Mouse (Mus musculus) hindbrain, postnatal 0 days (tissue): ENCODE data around the gene Glyr1. TPM values are rescaled to one million over a fixed set of nuclear protein-coding genes. Genes with fewer than 3 reads are reported as not detected.

Experiments used
- ATAC-seq: fragments of 200-750 bp; cut with Nextera tagmentation; 2 replicates; pipeline ENCODE4 v1.8.0; 2017; ENCODE audit warnings: mild to moderate bottlenecking, moderate TSS enrichment, moderate library complexity
- DNase-seq: peaks from one replicate; pipeline ENCODE4 v3.0.0-alpha.2; 2015; ENCODE audit warnings: low spot score
- H3K27ac ChIP-seq: fragments of 300-500 bp; sonication (generic); 2 replicates; pipeline ENCODE4 v1.5.1; 2014; ENCODE audit warnings: mild to moderate bottlenecking
- H3K27me3 ChIP-seq: fragments of 300-500 bp; sonication (generic); 2 replicates; pipeline ENCODE4 v1.6.1; 2014; ENCODE audit warnings: low read length, mixed read lengths; ENCODE audit not compliant: insufficient read depth
- H3K36me3 ChIP-seq: fragments of 300-500 bp; sonication (generic); 2 replicates; pipeline ENCODE4 v1.6.1; 2014; ENCODE audit warnings: low read length, mixed read lengths; ENCODE audit not compliant: insufficient read depth
- H3K4me1 ChIP-seq: fragments of 300-500 bp; sonication (generic); 2 replicates; pipeline ENCODE4 v1.6.1; 2014; ENCODE audit warnings: antibody characterized with exemption, low read length, mixed read lengths; ENCODE audit not compliant: insufficient read depth
- H3K4me2 ChIP-seq: fragments of 300-500 bp; sonication (generic); 2 replicates; pipeline ENCODE4 v1.6.1; 2014; ENCODE audit warnings: low read depth, mild to moderate bottlenecking, low read length, moderate library complexity, mixed read lengths
- H3K4me3 ChIP-seq: fragments of 300-500 bp; sonication (generic); 2 replicates; pipeline ENCODE4 v1.5.1; 2014; ENCODE audit warnings: low read length
- H3K9ac ChIP-seq: fragments of 300-500 bp; sonication (generic); replicated peaks from 2 replicates; pipeline ENCODE4 v1.6.1; 2014; ENCODE audit warnings: mild to moderate bottlenecking, low read length, moderate library complexity, mixed read lengths
- H3K9me3 ChIP-seq: fragments of 300-500 bp; sonication (generic); 2 replicates; pipeline ENCODE4 v1.6.1; 2016; ENCODE audit warnings: low read length, mixed read lengths
- CTCF ChIP-seq: IDR thresholded peaks from 2 replicates; pipeline ENCODE4 v1.5.1; 2016; ENCODE audit warnings: antibody characterized with exemption, control low read depth, low read depth
- WGBS: fragments of 180-500 bp; shearing (Covaris S2); extraction: QIAGEN DNeasy Blood & Tissue Kit; methylation state at CpG from one replicate; pipeline ENCODE4 v1.1.7; 2014; 5-methylcytosine and 5-hydroxymethylcytosine counted together
- polyA plus RNA-seq: library from polyadenylated mRNA; unstranded; fragments of >200 nt; fragmentation: Nextera tagmentation; extraction: Ambion mirVana; gene quantifications from 2 replicates; pipeline ENCODE4 v1.2.1, GENCODE M21; 2015
- total RNA-seq: library from RNA; depleted of rRNA; stranded (reverse); fragments of >200 nt; gene quantifications from 2 replicates; pipeline ENCODE4 v1.2.3, GENCODE M21; 2014

Glyr1 gene
- total and polyA plus RNA-seq, 2 experiments from 2014 or later, result 139 to 161 TPM

DNA sequence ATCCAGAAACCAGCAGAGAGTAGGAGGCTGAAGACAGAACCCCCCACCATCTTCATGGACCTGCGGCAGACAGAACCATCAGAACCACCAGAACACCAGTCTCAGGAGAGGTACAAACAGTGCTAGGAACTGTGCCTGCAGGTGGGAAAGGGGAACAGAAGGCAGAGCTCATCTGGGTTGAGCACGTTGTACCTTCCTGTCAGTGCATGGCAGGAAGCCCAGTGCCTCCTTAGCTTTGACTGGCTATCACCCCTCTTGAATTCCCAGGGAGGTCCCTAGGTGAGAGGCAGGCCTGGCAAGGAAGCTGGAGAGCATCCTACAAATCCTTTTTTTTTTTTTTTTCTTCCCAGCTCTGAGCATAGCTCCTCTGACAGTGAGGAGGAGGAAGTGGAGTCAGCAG is 73.5 kb downstream of the Glyr1 start:
- no peak for DNase-seq
- 54% methylated on average over 2 of the region's 2 CpGs for WGBS

DNA sequence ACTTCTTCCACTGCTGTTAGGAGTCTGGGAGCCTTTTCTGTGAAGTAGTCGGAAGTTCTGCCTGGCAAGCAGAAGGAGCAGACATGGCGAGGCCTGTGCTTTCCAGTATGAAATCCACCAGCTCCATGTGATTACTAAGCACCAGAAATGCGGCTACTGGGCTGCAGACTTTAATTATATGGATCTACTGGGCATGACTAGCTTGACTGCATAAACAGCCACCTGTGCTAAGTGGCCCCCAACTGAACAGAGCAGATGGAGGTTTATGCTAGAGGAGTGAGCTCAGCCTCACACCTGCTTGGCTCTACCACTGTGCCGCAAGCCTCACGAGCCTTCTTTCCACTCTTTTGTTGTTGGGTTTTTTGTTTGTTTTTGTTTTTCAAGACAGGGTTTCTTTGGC is 75.1 kb downstream of the Glyr1 start:
- ATAC-seq (no peak), DNase-seq (no peak)
- H3K36me3 ChIP-seq, result no peaks in the 10 kb centered on the region
- no peak for TF ChIP-seq CTCF
- H3K4me3 ChIP-seq, result no peak overlapping the region
- no peak overlapping the region for H3K4me2 ChIP-seq
- no peaks in the 10 kb centered on the region for H3K4me1 ChIP-seq
- H3K9ac ChIP-seq, result no peak overlapping the region
- no peak overlapping the region for H3K27ac ChIP-seq
- H3K27me3 ChIP-seq, result no peaks in the 10 kb centered on the region
- 73% methylated on average over 5 of the region's 5 CpGs for WGBS
- no peaks in the 10 kb centered on the region for H3K9me3 ChIP-seq

More for the DNA sequence above, 73.5 kb downstream of the Glyr1 start:
- Histone ChIP-seq H3K9me3 (no peaks in the 10 kb centered on the region), H3K27me3 (no peaks in the 10 kb centered on the region), H3K4me3 (no peak overlapping the region), H3K27ac (no peak overlapping the region), H3K4me2 (no peak overlapping the region), H3K9ac (no peak overlapping the region), H3K36me3 (no peaks in the 10 kb centered on the region), H3K4me1 (no peaks in the 10 kb centered on the region)
- TF ChIP-seq CTCF, result no peak
- ATAC-seq, result no peak

DNA sequence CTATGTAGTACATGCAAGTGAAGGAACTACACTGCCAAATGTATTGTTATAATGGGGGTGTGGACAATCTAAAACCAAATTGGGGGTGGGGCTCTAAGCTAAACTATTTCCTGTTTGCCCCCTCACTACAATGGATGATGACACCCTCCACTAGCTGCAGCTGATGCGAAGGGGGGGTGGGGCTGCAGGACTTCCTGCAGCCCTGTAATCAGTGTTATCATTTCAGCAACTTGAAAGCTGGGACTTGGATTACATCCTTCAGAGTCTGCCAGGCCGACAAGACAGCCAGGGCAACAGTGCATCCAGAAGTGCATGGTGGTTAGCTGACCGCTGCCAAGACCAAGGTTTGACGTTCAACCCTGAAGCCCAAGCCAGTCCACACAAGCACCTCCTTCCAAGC is 78.0 kb downstream of the Glyr1 start:
- ATAC-seq, result no peak

DNA sequence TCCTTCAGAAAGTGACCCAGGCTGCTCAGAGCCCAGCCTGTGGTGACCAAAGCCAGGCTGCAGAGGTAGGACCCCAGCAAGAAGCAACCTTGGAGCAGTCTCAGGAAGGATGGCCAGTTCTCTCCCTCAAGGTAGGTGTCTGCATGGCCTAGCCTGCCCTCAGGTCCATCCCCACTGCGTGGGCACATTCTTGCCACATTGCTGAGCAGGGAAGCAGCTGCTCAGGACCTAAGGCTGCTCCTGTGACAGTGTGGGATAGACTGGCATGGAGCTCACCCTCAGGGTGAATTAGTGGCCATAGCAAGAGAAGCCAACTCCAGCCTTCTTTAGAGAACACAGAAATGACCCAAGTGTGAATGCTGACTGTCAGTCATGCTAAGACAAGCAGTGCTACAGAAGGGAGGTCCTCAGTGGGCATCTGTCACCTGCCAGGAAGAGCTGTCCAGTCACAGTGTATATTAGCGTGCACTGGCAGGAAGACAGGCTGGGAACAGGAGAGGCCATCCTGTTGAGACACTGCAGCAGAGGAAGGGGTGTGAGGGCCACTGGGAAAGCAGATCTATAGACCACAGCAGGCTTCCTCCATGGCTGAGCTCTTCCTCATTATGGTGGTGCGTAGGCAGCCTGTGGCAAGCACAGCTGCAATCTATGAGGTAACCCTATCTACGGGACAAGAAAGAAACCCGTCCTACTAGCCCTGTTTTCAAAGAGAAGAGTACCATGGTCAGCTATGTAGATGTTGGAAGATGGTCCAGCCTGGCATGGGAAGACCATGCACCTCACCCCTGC is 80.4 kb downstream of the Glyr1 start:
- H3K9me3 ChIP-seq, result no peaks in the 10 kb centered on the region
- ATAC-seq (no peak), DNase-seq (no peak)
- 82% methylated on average over 5 of the region's 5 CpGs for WGBS
- H3K4me3 ChIP-seq, result no peak overlapping the region
- H3K27ac ChIP-seq, result no peak overlapping the region
- no peak for TF ChIP-seq CTCF
- H3K9ac ChIP-seq, result no peak overlapping the region
- H3K36me3 ChIP-seq, result no peaks in the 10 kb centered on the region
- no peaks in the 10 kb centered on the region for H3K27me3 ChIP-seq
- 0 out of 2 replicates have a peak, but pooled peaks cover 6% of the 10 kb centered on the region for H3K4me1 ChIP-seq
- H3K4me2 ChIP-seq, result no peak overlapping the region

More for the DNA sequence above, 78.0 kb downstream of the Glyr1 start:
- no peaks in the 10 kb centered on the region for H3K4me1 ChIP-seq
- no peaks in the 10 kb centered on the region for H3K36me3 ChIP-seq
- WGBS, result 88% methylated on average over 4 of the region's 4 CpGs
- no peak for DNase-seq
- no peak overlapping the region for H3K4me3 ChIP-seq
- H3K9ac ChIP-seq, result no peak overlapping the region
- H3K4me2 ChIP-seq, result no peak overlapping the region
- H3K9me3 ChIP-seq, result no peaks in the 10 kb centered on the region
- H3K27ac ChIP-seq, result no peak overlapping the region
- no peak for TF ChIP-seq CTCF
- no peaks in the 10 kb centered on the region for H3K27me3 ChIP-seq

DNA sequence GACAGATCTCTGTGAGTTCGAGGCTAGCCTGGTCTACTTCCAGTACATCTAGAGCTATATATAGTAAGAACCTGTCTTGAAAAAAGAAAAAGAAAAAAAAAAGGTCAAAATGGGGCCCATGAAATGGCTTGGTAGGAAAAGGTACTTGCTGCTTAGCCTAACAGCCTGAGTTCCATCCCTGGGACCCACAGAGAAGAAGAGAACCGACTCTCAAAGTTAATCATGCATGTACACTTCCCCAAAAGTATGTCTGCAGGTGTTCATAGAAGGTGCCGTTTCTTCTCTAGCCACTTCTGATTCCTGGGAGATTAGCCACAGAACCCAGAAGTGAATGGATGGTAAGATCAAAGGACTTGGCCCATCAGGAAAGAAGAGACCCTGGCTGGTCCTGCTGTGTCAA is 81.2 kb downstream of the Glyr1 start:
- Histone ChIP-seq H3K9me3 (no peaks in the 10 kb centered on the region), H3K27me3 (no peaks in the 10 kb centered on the region), H3K9ac (no peak overlapping the region), H3K27ac (no peak overlapping the region), H3K36me3 (no peaks in the 10 kb centered on the region), H3K4me2 (no peak overlapping the region), H3K4me1 (0 out of 2 replicates have a peak, but pooled peaks cover 6% of the 10 kb centered on the region), H3K4me3 (no peak overlapping the region)
- 78% methylated on average over 3 of the region's 3 CpGs for WGBS
- no peak for TF ChIP-seq CTCF
- no peak for DNase-seq
- ATAC-seq, result no peak

GRCm38 (mm10) chr16:4965392-4966129 is 84.1 kb downstream of the Glyr1 start:
- no peak overlapping the region for H3K9ac ChIP-seq
- H3K9me3 ChIP-seq, result no peaks in the 10 kb centered on the region
- H3K27ac ChIP-seq, result no peak overlapping the region; the same call in 1 of the 2 replicates
- peak overlapping the region; percentile 63; the same call in 1 of the 2 replicates for H3K4me2 ChIP-seq
- H3K4me3 ChIP-seq, result no peak overlapping the region; the same call in 1 of the 2 replicates
- no peaks in the 10 kb centered on the region for H3K36me3 ChIP-seq
- 80% methylated on average over 8 of the region's 8 CpGs for WGBS
- peaks cover 14% of the 10 kb centered on the region; the same call in 1 of the 2 replicates for H3K4me1 ChIP-seq
- ATAC-seq (no peak), DNase-seq (no peak)
- no peak for TF ChIP-seq CTCF
- H3K27me3 ChIP-seq, result no peaks in the 10 kb centered on the region
